Mouse (Mus musculus): ENCODE measurements around the gene Ppm1e. TPM values are rescaled to one million over a fixed set of nuclear protein-coding genes. Genes with fewer than 3 reads are reported as not detected.
"Not testable (repeated sequence)": the region's sequence is repeated elsewhere in the genome, so short reads cannot be mapped to it uniquely, and the experiment has no call there.

The Ppm1e gene
- total and polyA plus RNA-seq, 3 experiments = 0.64 to 0.86 (median 0.74) TPM

DNA sequence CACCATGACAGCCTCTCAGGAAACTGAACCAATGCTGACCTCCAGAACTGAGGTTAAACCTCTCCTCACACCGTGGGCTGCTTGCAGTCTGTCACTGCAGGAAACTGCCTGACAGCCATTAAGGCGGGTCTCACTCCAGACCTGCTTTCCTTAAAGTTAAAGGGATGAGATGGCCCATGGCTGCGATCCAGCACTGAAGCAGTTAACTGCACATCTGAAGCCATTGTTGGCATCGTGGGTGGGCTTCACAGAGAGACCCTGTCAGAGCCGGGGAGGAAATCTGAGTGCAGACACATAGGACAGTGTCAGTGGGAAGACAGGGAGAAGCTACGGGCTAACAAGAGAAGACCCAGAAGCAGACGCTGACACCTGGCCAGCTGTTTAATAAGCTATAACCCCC, 94.9 kb downstream of the Ppm1e start:
- Histone ChIP-seq H3K4me3 (replicated peaks in 1 of 3; ENCODE audit: low read depth in 2 of 3, low read length in 2 of 3, poor library complexity in 1 of 3) (no peak overlapping the region), H3K4me2 (ENCODE audit: insufficient read depth, low read depth, poor library complexity, severe bottlenecking) (no peak overlapping the region), H3K9ac (ENCODE audit: insufficient read depth, low read depth) (no peak overlapping the region), H3K79me2 (replicated peaks; ENCODE audit: control insufficient read depth, extremely low read depth, insufficient read depth, poor library complexity, severe bottlenecking) (no peaks in the 10 kb centered on the region), H3K27me3 (replicated peaks) (no peaks in the 10 kb centered on the region), H3K9me3 (replicated peaks; ENCODE audit: low read length) (no peaks in the 10 kb centered on the region), H3K27ac (ENCODE audit: insufficient read depth, low read depth) (no peak overlapping the region), H3K36me3 (replicated peaks in 1 of 2; ENCODE audit: control insufficient read depth in 1 of 2, insufficient read depth in 1 of 2, low read length in 1 of 2) (no peaks in the 10 kb centered on the region), H3K4me1 (ENCODE audit: control insufficient read depth in 1 of 2, insufficient read depth in 2 of 2) (peaks cover 0 to 7% of the 10 kb centered on the region in 2 experiments; a peak in 2 of 4 replicates)
- TF ChIP-seq BHLHE40 (IDR thresholded peaks at IDR 0.05; ENCODE audit: low read depth, low read length) (no peak), NRF1 (IDR thresholded peaks at IDR 0.05; ENCODE audit: low read depth, low read length) (no peak), HCFC1 (IDR thresholded peaks at IDR 0.05; ENCODE audit: low read depth, low read length) (no peak), ZMIZ1 (IDR thresholded peaks at IDR 0.05; ENCODE audit: low read depth, low read length) (no peak), TCF12 (IDR thresholded peaks at IDR 0.05; ENCODE audit: low read depth, low read length) (no peak), EP300 (IDR thresholded peaks at IDR 0.05; ENCODE audit: low read length) (no peak)
- dilution Hi-C loops (cut with MboI; ENCODE audit: extremely low pct_ligation_motif_present, extremely low pct_unique_long_range_greater_than_20kb, low sequenced_read_pairs) = no loop called here
- no peak for DNase-seq (ENCODE audit: extremely low read depth)
- in situ Hi-C loops (cut with MboI; ENCODE audit: low pct_ligation_motif_present, low pct_unique_long_range_greater_than_20kb, low sequenced_read_pairs) = no loop called here

DNA sequence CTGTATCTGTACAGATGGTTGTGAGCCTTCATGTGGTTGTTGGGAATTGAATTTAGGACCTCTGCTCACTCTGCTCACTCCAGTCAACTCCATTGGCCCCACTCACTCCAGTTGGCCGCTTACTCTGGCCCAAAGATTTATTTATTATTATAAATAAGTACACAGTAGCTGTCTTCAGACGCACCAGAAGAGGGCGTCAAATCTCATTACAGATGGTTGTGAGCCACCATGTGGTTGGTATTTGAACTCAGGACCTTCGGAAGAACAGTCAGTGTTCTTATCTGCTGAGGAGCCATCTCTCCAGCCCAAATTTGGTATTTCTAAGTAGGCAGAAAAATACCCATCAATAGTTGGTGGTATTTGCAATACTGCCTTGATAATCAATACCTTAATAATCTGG, 97.1 kb downstream of the Ppm1e start:
- H3K9me3 ChIP-seq (replicated peaks; ENCODE audit: low read length); in situ Hi-C loops (cut with MboI; ENCODE audit: low pct_ligation_motif_present, low pct_unique_long_range_greater_than_20kb, low sequenced_read_pairs); dilution Hi-C loops (cut with MboI; ENCODE audit: extremely low pct_ligation_motif_present, extremely low pct_unique_long_range_greater_than_20kb, low sequenced_read_pairs); H3K27ac ChIP-seq (ENCODE audit: insufficient read depth, low read depth); H3K4me3 ChIP-seq (replicated peaks in 1 of 3; ENCODE audit: low read depth in 2 of 3, low read length in 2 of 3, poor library complexity in 1 of 3); DNase-seq (ENCODE audit: extremely low read depth); H3K27me3 ChIP-seq (replicated peaks); H3K9ac ChIP-seq (ENCODE audit: insufficient read depth, low read depth); H3K79me2 ChIP-seq (replicated peaks; ENCODE audit: control insufficient read depth, extremely low read depth, insufficient read depth, poor library complexity, severe bottlenecking); H3K36me3 ChIP-seq (replicated peaks in 1 of 2; ENCODE audit: control insufficient read depth in 1 of 2, insufficient read depth in 1 of 2, low read length in 1 of 2); H3K4me1 ChIP-seq (ENCODE audit: control insufficient read depth in 1 of 2, insufficient read depth in 2 of 2); H3K4me2 ChIP-seq (ENCODE audit: insufficient read depth, low read depth, poor library complexity, severe bottlenecking): not testable (repeated sequence)
- TF ChIP-seq CTCF (conservative IDR thresholded peaks at IDR 0.05 in 1 of 2, IDR thresholded peaks at IDR 0.05 in 1 of 2; ENCODE audit: low read depth in 2 of 2, low read length in 2 of 2) (peak in 1 of 2 experiments; percentile 62; a peak in 2 of 4 replicates), SMC3 (IDR thresholded peaks at IDR 0.05; ENCODE audit: low read depth, low read length) (peak; percentile 36)

DNA sequence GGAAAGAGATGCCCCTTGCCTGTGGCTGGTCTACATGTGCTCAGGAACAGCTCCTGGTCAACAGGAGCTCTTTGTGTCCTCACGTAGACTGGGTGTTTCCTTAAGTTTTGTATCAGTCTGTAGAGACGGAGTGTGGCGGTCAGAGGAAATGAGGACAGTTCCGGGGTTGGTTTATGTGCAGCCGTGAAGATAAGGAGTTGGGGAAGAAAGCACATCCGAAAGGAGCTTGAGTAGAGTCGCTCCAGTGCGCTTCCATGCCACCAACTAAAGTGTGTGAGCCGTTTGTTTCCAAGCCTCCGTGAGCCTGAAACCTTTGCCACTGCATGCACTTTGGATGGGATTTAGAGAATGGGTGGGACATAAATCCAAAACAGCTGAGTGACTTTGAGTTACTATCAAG, 99.0 kb downstream of the Ppm1e start:
- Histone ChIP-seq H3K27ac (ENCODE audit: insufficient read depth, low read depth) (no peak overlapping the region), H3K79me2 (replicated peaks; ENCODE audit: control insufficient read depth, extremely low read depth, insufficient read depth, poor library complexity, severe bottlenecking) (no peaks in the 10 kb centered on the region), H3K4me2 (ENCODE audit: insufficient read depth, low read depth, poor library complexity, severe bottlenecking) (no peak overlapping the region), H3K4me3 (replicated peaks in 1 of 3; ENCODE audit: low read depth in 2 of 3, low read length in 2 of 3, poor library complexity in 1 of 3) (no peak overlapping the region), H3K36me3 (replicated peaks in 1 of 2; ENCODE audit: control insufficient read depth in 1 of 2, insufficient read depth in 1 of 2, low read length in 1 of 2) (no peaks in the 10 kb centered on the region), H3K9me3 (replicated peaks; ENCODE audit: low read length) (no peaks in the 10 kb centered on the region), H3K4me1 (ENCODE audit: control insufficient read depth in 1 of 2, insufficient read depth in 2 of 2) (peaks cover 4 to 12% of the 10 kb centered on the region in 2 experiments), H3K9ac (ENCODE audit: insufficient read depth, low read depth) (no peak overlapping the region), H3K27me3 (replicated peaks) (no peaks in the 10 kb centered on the region)
- dilution Hi-C loops (cut with MboI; ENCODE audit: extremely low pct_ligation_motif_present, extremely low pct_unique_long_range_greater_than_20kb, low sequenced_read_pairs) = no loop called here
- DNase-seq (ENCODE audit: extremely low read depth) = no peak
- TF ChIP-seq USF2 (conservative IDR thresholded peaks at IDR 0.05; ENCODE audit: low read depth, low read length) (no peak), CHD2 (IDR thresholded peaks at IDR 0.05; ENCODE audit: low read length) (no peak), NRF1 (IDR thresholded peaks at IDR 0.05; ENCODE audit: low read depth, low read length) (no peak), RCOR1 (conservative IDR thresholded peaks at IDR 0.05; ENCODE audit: low read depth, low read length) (no peak), MAZ (IDR thresholded peaks at IDR 0.05; ENCODE audit: low read depth, low read length) (no peak), ZMIZ1 (IDR thresholded peaks at IDR 0.05; ENCODE audit: low read depth, low read length) (no peak), MAX (IDR thresholded peaks at IDR 0.05; ENCODE audit: low read length) (no peak), MXI1 (IDR thresholded peaks at IDR 0.05; ENCODE audit: low read depth, low read length) (no peak), IRF4 (IDR thresholded peaks at IDR 0.05; ENCODE audit: low read depth, low read length) (no peak), HCFC1 (IDR thresholded peaks at IDR 0.05; ENCODE audit: low read depth, low read length) (no peak), BHLHE40 (IDR thresholded peaks at IDR 0.05; ENCODE audit: low read depth, low read length) (no peak), ETS1 (conservative IDR thresholded peaks at IDR 0.05; ENCODE audit: low read depth, low read length) (no peak), ZKSCAN1 (IDR thresholded peaks at IDR 0.05; ENCODE audit: borderline replicate concordance, low read depth, low read length) (no peak), MEF2A (IDR thresholded peaks at IDR 0.05; ENCODE audit: borderline replicate concordance, low read depth, low read length) (no peak), ZNF384 (IDR thresholded peaks at IDR 0.05; ENCODE audit: low read depth, low read length) (no peak), SIN3A (IDR thresholded peaks at IDR 0.05; ENCODE audit: low read length) (no peak), GABPA (IDR thresholded peaks at IDR 0.05; ENCODE audit: insufficient replicate concordance, low read depth, low read length) (no peak)
- in situ Hi-C loops (cut with MboI; ENCODE audit: low pct_ligation_motif_present, low pct_unique_long_range_greater_than_20kb, low sequenced_read_pairs) = no loop called here
